ENCODE assay signal across 8 mouse cellular contexts in genomic region chr7:45525809-45526473, GRCm38 (mm10). TPM values are rescaled to one million over a fixed set of nuclear protein-coding genes. Genes with fewer than 3 reads are reported as not detected.
DNase-seq lines count a peak whose midpoint lies in the region; ATAC-seq and TF ChIP-seq lines count a peak whose summit lies in the region.

Ppp1r15a (minus strand) TSS chr7:45526268.
Plekha4 (plus strand) TSS chr7:45526330.

- no peaks in the 10 kb centered on the region for H3K9me3 ChIP-seq in embryonic facial prominence, embryonic 15.5 days (replicated peaks)
- H3K9me3 ChIP-seq in kidney, embryonic 14.5 days (ENCODE audit: control insufficient read depth, low read length), result no peaks in the 10 kb centered on the region
- H3K9me3 ChIP-seq in limb, embryonic 15.5 days, result no peaks in the 10 kb centered on the region

- H3K36me3 ChIP-seq in embryonic facial prominence, embryonic 15.5 days, result peaks cover 7% of the 10 kb centered on the region; the same call in 1 of the 2 replicates
- peaks cover 7% of the 10 kb centered on the region; the same call in 1 of the 2 replicates for H3K36me3 ChIP-seq in kidney, embryonic 14.5 days (ENCODE audit: control insufficient read depth, insufficient read depth, low read length)
- peaks cover 7% of the 10 kb centered on the region; the same call in 1 of the 2 replicates for H3K36me3 ChIP-seq in limb, embryonic 15.5 days

- DNase-seq in 416B (ENCODE audit: low read depth), result peak; percentile 99
- peak; percentile 95 to 97 for DNase-seq in heart, adult 9 months (ENCODE audit: low spot score in 2 of 2)
- DNase-seq in monocyte, adult 2 months (ENCODE audit: low read depth in 1 of 2, low spot score in 2 of 2), result peak; percentile 94 to 99
- DNase-seq in spleen, postnatal 36 days (ENCODE audit: low spot score in 2 of 2), result peak; percentile 89 to 93

- peak within 1 kb of the TSS; percentile 74 for H3K4me2 ChIP-seq in embryonic facial prominence, embryonic 15.5 days (replicated peaks)
- peak within 1 kb of the TSS; percentile 81 for H3K4me2 ChIP-seq in kidney, embryonic 14.5 days (replicated peaks; ENCODE audit: low read depth, low read length)
- peak within 1 kb of the TSS; percentile 73 for H3K4me2 ChIP-seq in limb, embryonic 15.5 days

- peak within 1 kb of the TSS; percentile 92 for H3K4me3 ChIP-seq in bone marrow, adult 2 months (replicated peaks; ENCODE audit: control insufficient read depth, low read depth, low read length)
- peak within 1 kb of the TSS; percentile 89 for H3K4me3 ChIP-seq in embryonic facial prominence, embryonic 15.5 days (replicated peaks)
- H3K4me3 ChIP-seq in kidney, embryonic 14.5 days (ENCODE audit: low read length), result peak within 1 kb of the TSS; percentile 87
- peak within 1 kb of the TSS; percentile 83 for H3K4me3 ChIP-seq in limb, embryonic 15.5 days

- no peak; the same call in 1 of the 2 replicates for TF ChIP-seq POLR2A in bone marrow, adult 2 months (IDR thresholded peaks at IDR 0.05; ENCODE audit: borderline replicate concordance, control insufficient read depth, low read depth, low read length)

- ATAC-seq in embryonic facial prominence, embryonic 15.5 days (ENCODE audit: insufficient number of reproducible peaks, low FRiP score, low TSS enrichment, low read depth), result peak; percentile 79
- peak; percentile 71 for ATAC-seq in kidney, embryonic 14.5 days (ENCODE audit: low FRiP score, low TSS enrichment)
- ATAC-seq in limb, embryonic 15.5 days (ENCODE audit: insufficient number of reproducible peaks, low FRiP score, low TSS enrichment, low read depth), result peak; percentile 83

- H3K9ac ChIP-seq in embryonic facial prominence, embryonic 15.5 days, result peak within 1 kb of the TSS; percentile 92
- peak within 1 kb of the TSS; percentile 93 for H3K9ac ChIP-seq in kidney, embryonic 14.5 days (ENCODE audit: low read depth, low read length)
- peak within 1 kb of the TSS; percentile 84 for H3K9ac ChIP-seq in limb, embryonic 15.5 days

- peak within 1 kb of the TSS; percentile 98 for H3K27ac ChIP-seq in bone marrow, adult 2 months (ENCODE audit: control insufficient read depth, insufficient read depth, low read depth, low read length, poor library complexity)
- H3K27ac ChIP-seq in embryonic facial prominence, embryonic 15.5 days (replicated peaks), result peak within 1 kb of the TSS; percentile 95
- H3K27ac ChIP-seq in kidney, embryonic 14.5 days (ENCODE audit: low read depth, low read length), result peak within 1 kb of the TSS; percentile 89
- H3K27ac ChIP-seq in limb, embryonic 15.5 days, result peak within 1 kb of the TSS; percentile 97

- H3K4me1 ChIP-seq in bone marrow, adult 2 months (ENCODE audit: control insufficient read depth, insufficient read depth, low read length), result peaks cover 1% of the 10 kb centered on the region
- peaks cover 45% of the 10 kb centered on the region for H3K4me1 ChIP-seq in embryonic facial prominence, embryonic 15.5 days
- peaks cover 42% of the 10 kb centered on the region for H3K4me1 ChIP-seq in kidney, embryonic 14.5 days (ENCODE audit: control insufficient read depth, insufficient read depth, low read length)
- peaks cover 54% of the 10 kb centered on the region for H3K4me1 ChIP-seq in limb, embryonic 15.5 days

- TF ChIP-seq CTCF in bone marrow, adult 2 months (IDR thresholded peaks at IDR 0.05; ENCODE audit: control insufficient read depth, insufficient read depth, low read length), result no peak

- no peaks in the 10 kb centered on the region for H3K27me3 ChIP-seq in embryonic facial prominence, embryonic 15.5 days
- H3K27me3 ChIP-seq in kidney, embryonic 14.5 days (ENCODE audit: control insufficient read depth, insufficient read depth, low read length), result no peaks in the 10 kb centered on the region
- H3K27me3 ChIP-seq in limb, embryonic 15.5 days, result no peaks in the 10 kb centered on the region

- under 1% methylated on average over 54 of the region's 54 CpGs for WGBS in bone marrow, adult 2 months
- under 1% methylated on average over 54 of the region's 54 CpGs for WGBS in embryonic facial prominence, embryonic 15.5 days
- 0% methylated on average over 54 of the region's 54 CpGs for WGBS in kidney, embryonic 14.5 days
- under 1% methylated on average over 54 of the region's 54 CpGs for WGBS in limb, embryonic 15.5 days

RNA-seq across cellular contexts. Expression of gene Ppp1r15a, which starts in this region (rescaled TPM):
- 356 and 801 TPM in 2 replicates for polyA plus RNA-seq in bone marrow, adult 2 months (2011; ENCODE audit: insufficient read depth, insufficient read length, low replicate concordance, missing spikeins)
- polyA plus RNA-seq in embryonic facial prominence, embryonic 15.5 days (2015; fragmentation: Nextera tagmentation; extraction: Ambion mirVana), result 27.5 and 29.6 TPM in 2 replicates
- 13.4 and 15.7 TPM in 2 replicates for polyA plus RNA-seq in kidney, embryonic 14.5 days (2014; fragmentation: Nextera tagmentation; extraction: Ambion mirVana)
- 22.3 and 26.1 TPM in 2 replicates for polyA plus RNA-seq in limb, embryonic 15.5 days (2015; fragmentation: Nextera tagmentation; extraction: Ambion mirVana)

RNA-seq across cellular contexts. Expression of gene Plekha4, which starts in this region (rescaled TPM):
- polyA plus RNA-seq in bone marrow, adult 2 months (2011; ENCODE audit: insufficient read depth, insufficient read length, low replicate concordance, missing spikeins), result 2.1 and 8.9 TPM in 2 replicates
- polyA plus RNA-seq in embryonic facial prominence, embryonic 15.5 days (2015; fragmentation: Nextera tagmentation; extraction: Ambion mirVana), result 7.5 and 7.6 TPM in 2 replicates
- 4.7 and 5.1 TPM in 2 replicates for polyA plus RNA-seq in kidney, embryonic 14.5 days (2014; fragmentation: Nextera tagmentation; extraction: Ambion mirVana)
- 5.7 and 6.8 TPM in 2 replicates for polyA plus RNA-seq in limb, embryonic 15.5 days (2015; fragmentation: Nextera tagmentation; extraction: Ambion mirVana)

Comparison
In these comparisons a context has a peak if more than half of its experiments do, and no peak if none do; other contexts are left out.
1. Peak in every context shown above with its lines: DNase-seq, ATAC-seq, H3K4me3 ChIP-seq and H3K27ac ChIP-seq.
2. RNA of gene Ppp1r15a (polyA plus RNA-seq): 356 to 801 TPM in bone marrow, adult 2 months; 27.5 to 29.6 TPM in embryonic facial prominence, embryonic 15.5 days, 22.3 to 26.1 TPM in limb, embryonic 15.5 days and 13.4 to 15.7 TPM in kidney, embryonic 14.5 days; every median in the first group is over 10 times any median in the second.